Mouse (Mus musculus): ENCODE results near the gene Nsg1.

DNA sequence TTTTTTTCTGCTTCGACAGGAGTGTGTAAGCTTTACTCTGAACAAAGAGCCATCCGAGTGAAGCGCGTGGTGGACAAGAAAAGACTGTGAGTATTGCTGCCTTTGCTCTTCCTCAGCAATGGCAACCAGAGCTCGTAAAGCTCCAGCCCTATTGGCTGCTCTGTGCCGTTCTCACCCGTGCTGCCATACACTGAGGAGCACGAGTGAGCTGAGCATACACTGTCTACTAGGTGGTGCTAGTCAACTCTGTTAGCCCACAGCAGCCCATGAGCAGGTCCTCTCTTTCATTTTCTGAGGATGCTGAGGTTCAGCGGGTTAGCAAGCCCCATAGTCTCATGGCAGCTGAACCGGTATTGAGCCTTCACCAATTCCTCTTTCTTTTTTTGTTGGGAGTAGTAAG is 52.9 kb downstream of the Nsg1 start:
- TF ChIP-seq CTCF (IDR thresholded peaks at IDR 0.05; ENCODE audit: borderline replicate concordance, control insufficient read depth, extremely low read depth, insufficient read depth, low read length, poor library complexity): no peak
- TF ChIP-seq POLR2A (IDR thresholded peaks at IDR 0.05; ENCODE audit: control insufficient read depth, extremely low read depth, insufficient read depth, low read length, poor library complexity): no peak

All from thymus, adult 2 months (tissue).